Mouse (Mus musculus) midbrain, embryonic 16.5 days (tissue): ENCODE results near the gene Klc4. TPM values are rescaled to one million over a fixed set of nuclear protein-coding genes. Genes with fewer than 3 reads are reported as not detected.

Source experiments
- ATAC-seq: fragments of 200-750 bp; cut with Nextera tagmentation; 2 replicates; pipeline ENCODE4 v1.8.0; 2017; ENCODE audit warnings: moderate TSS enrichment
- H3K27ac ChIP-seq: fragments of 300-500 bp; sonication (generic); 2 replicates; pipeline ENCODE4 v1.5.1; 2014; ENCODE audit warnings: mild to moderate bottlenecking, low read length, mixed read lengths
- H3K27me3 ChIP-seq: fragments of 300-500 bp; sonication (generic); 2 replicates; pipeline ENCODE4 v1.6.1; 2014; ENCODE audit warnings: low read depth, low read length, mixed read lengths; ENCODE audit not compliant: control insufficient read depth, insufficient read depth
- H3K36me3 ChIP-seq: fragments of 300-500 bp; sonication (generic); 2 replicates; pipeline ENCODE4 v1.6.1; 2014; ENCODE audit warnings: mild to moderate bottlenecking, low read length, moderate library complexity, mixed read lengths; ENCODE audit not compliant: control insufficient read depth, insufficient read depth
- H3K4me1 ChIP-seq: fragments of 300-500 bp; sonication (generic); 2 replicates; pipeline ENCODE4 v1.6.1; 2014; ENCODE audit warnings: mild to moderate bottlenecking, low read length, mixed read lengths; ENCODE audit not compliant: control insufficient read depth, insufficient read depth
- H3K4me2 ChIP-seq: fragments of 300-500 bp; sonication (generic); 2 replicates; pipeline ENCODE4 v1.6.1; 2014; ENCODE audit warnings: mild to moderate bottlenecking, low read length, mixed read lengths
- H3K4me3 ChIP-seq: fragments of 300-500 bp; sonication (generic); 2 replicates; pipeline ENCODE4 v1.5.1; 2014; ENCODE audit warnings: low read depth, mild to moderate bottlenecking, low read length, moderate library complexity, mixed read lengths
- H3K9ac ChIP-seq: fragments of 300-500 bp; sonication (generic); 2 replicates; pipeline ENCODE4 v1.6.1; 2014; ENCODE audit warnings: low read depth, low read length, mixed read lengths
- H3K9me3 ChIP-seq: fragments of 300-500 bp; sonication (generic); replicated peaks from 2 replicates; pipeline ENCODE4 v1.6.1; 2014; ENCODE audit warnings: mild to moderate bottlenecking, low read length, mixed read lengths; ENCODE audit not compliant: control insufficient read depth, poor library complexity, severe bottlenecking
- WGBS: fragments of 180-500 bp; shearing (Covaris S2); extraction: QIAGEN DNeasy Blood & Tissue Kit; methylation state at CpG from one replicate; pipeline ENCODE4 v1.1.7; 2014; 5-methylcytosine and 5-hydroxymethylcytosine counted together
- polyA plus RNA-seq: library from polyadenylated mRNA; unstranded; fragments of >200 nt; fragmentation: Nextera tagmentation; extraction: Ambion mirVana; gene quantifications from 2 replicates; pipeline ENCODE4 v1.2.1, GENCODE M21; 2015

The Klc4 gene
- polyA plus RNA-seq, 1 experiment from 2014 or later: 32.4 TPM

- no peak for ATAC-seq
- no peak overlapping the region for H3K27ac ChIP-seq
Measured at GRCm38 (mm10) chr17:46593124-46593523, 52.7 kb downstream of the Klc4 start.

GRCm38 (mm10) chr17:46591406-46591805 is 54.4 kb downstream of the Klc4 start:
- H3K27me3 ChIP-seq: no peaks in the 10 kb centered on the region
- H3K9me3 ChIP-seq: no peaks in the 10 kb centered on the region
- H3K9ac ChIP-seq: no peak overlapping the region
- WGBS: 71% methylated on average over 19 of the region's 19 CpGs
- H3K4me1 ChIP-seq: no peaks in the 10 kb centered on the region
- no peak overlapping the region for H3K27ac ChIP-seq
- H3K36me3 ChIP-seq: peaks cover 3% of the 10 kb centered on the region; the same call in 1 of the 2 replicates
- H3K4me2 ChIP-seq: no peak overlapping the region
- H3K4me3 ChIP-seq: no peak overlapping the region
- no peak for ATAC-seq

More at GRCm38 (mm10) chr17:46593124-46593523, 52.7 kb downstream of the Klc4 start:
- Histone ChIP-seq H3K9ac (no peak overlapping the region), H3K27me3 (no peaks in the 10 kb centered on the region), H3K4me2 (no peak overlapping the region), H3K36me3 (0 out of 2 replicates have a peak, but pooled peaks cover 3% of the 10 kb centered on the region), H3K9me3 (no peaks in the 10 kb centered on the region), H3K4me1 (no peaks in the 10 kb centered on the region), H3K4me3 (no peak overlapping the region)
- 92% methylated on average over 4 of the region's 4 CpGs for WGBS

GRCm38 (mm10) chr17:46590439-46590838 is 55.4 kb downstream of the Klc4 start:
- ATAC-seq: no peak

GRCm38 (mm10) chr17:46589635-46590314 is 56.0 kb downstream of the Klc4 start:
- Histone ChIP-seq H3K9ac (no peak overlapping the region), H3K27ac (no peak overlapping the region), H3K27me3 (no peaks in the 10 kb centered on the region), H3K4me2 (no peak overlapping the region), H3K9me3 (no peaks in the 10 kb centered on the region), H3K4me3 (no peak overlapping the region), H3K36me3 (peaks cover 3% of the 10 kb centered on the region), H3K4me1 (no peaks in the 10 kb centered on the region)
- no peak for ATAC-seq
- WGBS: 95% methylated on average over 16 of the region's 16 CpGs

More at GRCm38 (mm10) chr17:46590439-46590838, 55.4 kb downstream of the Klc4 start:
- H3K9ac ChIP-seq: no peak overlapping the region
- 95% methylated on average over 7 of the region's 7 CpGs for WGBS
- H3K27ac ChIP-seq: no peak overlapping the region
- peaks cover 3% of the 10 kb centered on the region for H3K36me3 ChIP-seq
- H3K27me3 ChIP-seq: no peaks in the 10 kb centered on the region
- no peaks in the 10 kb centered on the region for H3K9me3 ChIP-seq
- no peak overlapping the region for H3K4me3 ChIP-seq
- no peak overlapping the region for H3K4me2 ChIP-seq
- no peaks in the 10 kb centered on the region for H3K4me1 ChIP-seq

- H3K4me2 ChIP-seq: no peak overlapping the region
- H3K36me3 ChIP-seq: peaks cover 3% of the 10 kb centered on the region
- H3K9me3 ChIP-seq: no peaks in the 10 kb centered on the region
- no peaks in the 10 kb centered on the region for H3K27me3 ChIP-seq
- H3K27ac ChIP-seq: no peak overlapping the region
- no peaks in the 10 kb centered on the region for H3K4me1 ChIP-seq
- H3K4me3 ChIP-seq: no peak overlapping the region
- H3K9ac ChIP-seq: no peak overlapping the region
- 96% methylated on average over 6 of the region's 6 CpGs for WGBS
- ATAC-seq: no peak
Measured at GRCm38 (mm10) chr17:46588913-46589312, 56.9 kb downstream of the Klc4 start.

- H3K4me3 ChIP-seq: no peak overlapping the region
- 84% methylated on average over 9 of the region's 9 CpGs for WGBS
- ATAC-seq: no peak
- no peaks in the 10 kb centered on the region for H3K27me3 ChIP-seq
- H3K9me3 ChIP-seq: no peaks in the 10 kb centered on the region
- no peak overlapping the region for H3K27ac ChIP-seq
- H3K4me1 ChIP-seq: no peaks in the 10 kb centered on the region
- no peak overlapping the region for H3K4me2 ChIP-seq
- H3K9ac ChIP-seq: no peak overlapping the region
- peaks cover 3% of the 10 kb centered on the region for H3K36me3 ChIP-seq
Measured at GRCm38 (mm10) chr17:46588173-46588572, 57.6 kb downstream of the Klc4 start.

DNA sequence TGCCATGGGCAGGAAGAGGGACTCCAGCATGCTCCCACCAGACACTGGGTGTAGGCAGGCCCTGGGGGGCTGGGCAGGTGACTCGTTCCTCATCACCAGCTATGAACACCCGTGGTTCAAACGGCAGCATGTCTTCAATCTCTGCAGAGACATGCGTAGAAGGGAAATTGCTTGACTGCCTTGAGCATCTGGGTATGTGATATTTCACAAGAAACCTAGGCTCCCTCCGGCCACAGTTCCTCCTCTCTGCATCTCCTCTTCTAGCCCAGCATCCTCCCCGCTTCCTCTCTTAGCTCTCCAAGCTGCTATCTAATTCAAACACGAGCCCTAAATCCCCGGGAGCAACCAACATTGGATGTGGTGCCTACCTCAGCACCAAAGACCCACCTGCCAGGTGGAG is 59.5 kb downstream of the Klc4 start:
- Histone ChIP-seq H3K4me2 (no peak overlapping the region), H3K9me3 (no peaks in the 10 kb centered on the region), H3K4me1 (no peaks in the 10 kb centered on the region), H3K36me3 (peaks cover 9% of the 10 kb centered on the region), H3K27me3 (no peaks in the 10 kb centered on the region), H3K4me3 (no peak overlapping the region), H3K27ac (no peak overlapping the region), H3K9ac (no peak overlapping the region)
- 94% methylated on average over 8 of the region's 8 CpGs for WGBS
- no peak for ATAC-seq

Other genes with a start within 250 kb of the Klc4 start
- gene Crip3, start 217.1 kb downstream of the Klc4 start, polyA plus RNA-seq: 3.0 and 3.6 TPM in 2 replicates
- gene Slc22a7, start 207.6 kb downstream of the Klc4 start, polyA plus RNA-seq: not detected in 2 replicates
- 4.7 and 5.5 TPM in 2 replicates for gene Ttbk1, start 158.3 kb downstream of the Klc4 start, polyA plus RNA-seq
- 11.1 and 11.5 TPM in 2 replicates for gene Dnph1, start 149.3 kb downstream of the Klc4 start, polyA plus RNA-seq
- 26.8 and 28.0 TPM in 2 replicates for gene Cul9, start 99.6 kb downstream of the Klc4 start, polyA plus RNA-seq
- 3.0 and 3.2 TPM in 2 replicates for gene Srf, start 89.8 kb downstream of the Klc4 start, polyA plus RNA-seq
- gene Ptk7, start 16.5 kb downstream of the Klc4 start, polyA plus RNA-seq: 26.9 and 28.8 TPM in 2 replicates
- 58.9 and 60.8 TPM in 2 replicates for gene Mrpl2, start 207 bp upstream of the Klc4 start, polyA plus RNA-seq
- gene Cul7, start 4.3 kb upstream of the Klc4 start, polyA plus RNA-seq: 41.9 and 47.6 TPM in 2 replicates
- 51.8 and 52.4 TPM in 2 replicates for gene Rrp36, start 28.3 kb upstream of the Klc4 start, polyA plus RNA-seq
- gene Mea1, start 32.8 kb upstream of the Klc4 start, polyA plus RNA-seq: 285 and 318 TPM in 2 replicates
- 173 TPM in 2 replicates for gene Klhdc3, start 34.9 kb upstream of the Klc4 start, polyA plus RNA-seq
- gene Ppp2r5d, start 59.1 kb upstream of the Klc4 start, polyA plus RNA-seq: 94.8 and 102 TPM in 2 replicates
- 22.6 and 22.7 TPM in 2 replicates for gene Pex6, start 65.4 kb upstream of the Klc4 start, polyA plus RNA-seq
- gene Gnmt, start 83.1 kb upstream of the Klc4 start, polyA plus RNA-seq: 0.68 and 0.83 TPM in 2 replicates
- 67.7 and 67.8 TPM in 2 replicates for gene Cnpy3, start 106.2 kb upstream of the Klc4 start, polyA plus RNA-seq
- not detected in 2 replicates for gene Ptcra, start 117.7 kb upstream of the Klc4 start, polyA plus RNA-seq
- gene 2310039H08Rik, start 126.6 kb upstream of the Klc4 start, polyA plus RNA-seq: 48.1 and 53.7 TPM in 2 replicates
- 78.4 and 84.2 TPM in 2 replicates for gene Rpl7l1, start 136.7 kb upstream of the Klc4 start, polyA plus RNA-seq
- gene Bicral, start 212.5 kb upstream of the Klc4 start, polyA plus RNA-seq: 9.5 and 10.9 TPM in 2 replicates
- 49.5 and 52.6 TPM in 2 replicates for gene Tbcc, start 244.7 kb upstream of the Klc4 start, polyA plus RNA-seq